Mouse (Mus musculus): ENCODE measurements around the gene Ahnak. TPM values are rescaled to one million over a fixed set of nuclear protein-coding genes. Genes with fewer than 3 reads are reported as not detected.

Ahnak gene
- polyA plus RNA-seq, 1 experiment from 2014 or later, result 103 TPM

DNA sequence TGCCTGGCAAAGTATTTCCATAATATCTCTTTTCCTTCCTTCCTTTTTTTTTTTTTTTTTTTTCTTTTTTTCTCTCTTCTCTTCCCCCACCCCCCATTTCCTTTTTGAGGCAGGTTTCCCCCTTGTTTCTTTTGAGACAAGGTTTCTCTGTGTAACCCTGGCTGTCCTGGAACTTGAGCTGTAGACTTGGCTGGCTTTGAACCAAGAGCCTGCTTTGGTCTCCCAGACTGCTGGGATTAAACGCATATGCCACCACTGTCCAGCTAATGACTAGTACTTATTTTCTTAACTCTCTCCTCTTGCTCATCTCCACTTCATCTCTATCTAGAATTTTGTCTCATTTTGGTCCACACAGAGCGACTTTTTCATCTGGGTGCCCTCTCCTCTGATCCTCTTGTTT is 46.0 kb upstream of the Ahnak start:
- 39% methylated on average over 2 of the region's 2 CpGs for WGBS

DNA sequence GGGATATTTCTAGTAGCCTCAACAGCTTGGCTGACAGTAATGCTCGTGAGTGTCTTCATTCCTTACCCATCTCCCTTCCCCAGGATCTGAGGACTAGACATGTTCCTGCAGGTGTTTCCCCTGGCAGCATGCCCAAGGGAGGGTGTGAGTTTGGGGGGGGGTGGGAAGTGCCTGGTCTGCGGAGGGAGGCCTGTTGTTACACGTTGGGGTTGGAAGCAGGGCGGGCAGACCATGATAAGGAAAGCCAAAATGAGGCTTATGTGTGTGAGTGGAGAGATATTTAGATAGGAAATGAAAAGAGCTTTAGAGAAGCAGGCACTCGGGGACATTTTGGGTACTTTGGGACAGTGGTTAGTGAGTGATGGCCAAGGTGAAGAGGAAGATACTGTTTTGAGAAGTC is 45.0 kb upstream of the Ahnak start:
- WGBS, result 28% methylated on average over 5 of the region's 5 CpGs
- H3K4me2 ChIP-seq (replicated peaks; ENCODE audit: low read depth), result peak overlapping the region; percentile 48
- peak overlapping the region; percentile 66; the same call in 1 of the 2 replicates for H3K27ac ChIP-seq (replicated peaks)
- no peaks in the 10 kb centered on the region for H3K9me3 ChIP-seq (ENCODE audit: control insufficient read depth, low read length)
- peaks cover 28% of the 10 kb centered on the region for H3K36me3 ChIP-seq (ENCODE audit: control insufficient read depth, insufficient read depth, low read length)
- 0 out of 2 replicates have a peak, but pooled peaks cover 2% of the 10 kb centered on the region for H3K4me1 ChIP-seq (replicated peaks; ENCODE audit: control insufficient read depth, insufficient read depth)
- no peak overlapping the region for H3K4me3 ChIP-seq (ENCODE audit: low read depth, low read length)
- no peak overlapping the region for H3K9ac ChIP-seq (ENCODE audit: low read length)
- no peak for TF ChIP-seq EP300 (optimal IDR thresholded peaks at IDR 0.05)
- TF ChIP-seq CTCF (IDR thresholded peaks at IDR 0.05; ENCODE audit: low read depth), result no peak
- no peaks in the 10 kb centered on the region for H3K27me3 ChIP-seq (ENCODE audit: control insufficient read depth, insufficient read depth, low read length)
- peak; percentile 54 for DNase-seq (ENCODE audit: low spot score)
- ATAC-seq (ENCODE audit: low FRiP score, low TSS enrichment), result no peak

More for the DNA sequence above, 46.0 kb upstream of the Ahnak start:
- H3K4me1 ChIP-seq (replicated peaks; ENCODE audit: control insufficient read depth, insufficient read depth), result 0 out of 2 replicates have a peak, but pooled peaks cover 2% of the 10 kb centered on the region
- peak overlapping the region; percentile 98 for H3K9ac ChIP-seq (ENCODE audit: low read length)
- H3K27ac ChIP-seq (replicated peaks), result peak overlapping the region; percentile 99; the same call in 1 of the 2 replicates
- DNase-seq (ENCODE audit: low spot score) (no peak), ATAC-seq (ENCODE audit: low FRiP score, low TSS enrichment) (no peak)
- peaks cover 26% of the 10 kb centered on the region for H3K36me3 ChIP-seq (ENCODE audit: control insufficient read depth, insufficient read depth, low read length)
- H3K9me3 ChIP-seq (ENCODE audit: control insufficient read depth, low read length), result no peaks in the 10 kb centered on the region
- H3K4me3 ChIP-seq (ENCODE audit: low read depth, low read length), result peak overlapping the region; percentile 91
- H3K27me3 ChIP-seq (ENCODE audit: control insufficient read depth, insufficient read depth, low read length), result no peaks in the 10 kb centered on the region
- TF ChIP-seq CTCF (IDR thresholded peaks at IDR 0.05; ENCODE audit: low read depth), result no peak
- TF ChIP-seq EP300 (optimal IDR thresholded peaks at IDR 0.05), result no peak
- H3K4me2 ChIP-seq (replicated peaks; ENCODE audit: low read depth), result peak overlapping the region; percentile 71

DNA sequence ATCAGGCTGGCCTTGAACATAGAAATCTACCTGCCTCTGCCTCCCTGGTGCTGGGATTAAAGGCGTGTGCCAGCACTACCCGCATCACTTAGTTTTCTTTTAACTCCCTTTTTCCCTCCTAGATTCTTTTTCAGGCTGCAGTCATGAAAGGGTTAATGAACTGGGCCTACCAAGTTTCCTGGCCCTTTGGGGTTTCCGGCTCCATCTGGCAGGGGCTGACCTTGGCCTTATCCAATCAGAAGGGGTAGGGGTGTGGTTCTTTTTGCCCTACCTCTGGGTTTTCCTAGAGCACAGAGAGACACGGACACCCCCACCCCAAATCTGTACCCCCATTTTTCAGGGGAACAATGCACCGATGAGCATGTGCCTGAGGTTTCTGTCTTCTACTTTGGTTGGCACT is 44.3 kb upstream of the Ahnak start:
- H3K9me3 ChIP-seq (ENCODE audit: control insufficient read depth, low read length), result no peaks in the 10 kb centered on the region
- peak; percentile 91 for DNase-seq (ENCODE audit: low spot score)
- H3K4me3 ChIP-seq (ENCODE audit: low read depth, low read length), result peak overlapping the region; percentile 23
- H3K27ac ChIP-seq (replicated peaks), result peak overlapping the region; percentile 53; the same call in 1 of the 2 replicates
- 12% methylated on average over 5 of the region's 5 CpGs for WGBS
- H3K4me1 ChIP-seq (replicated peaks; ENCODE audit: control insufficient read depth, insufficient read depth), result 0 out of 2 replicates have a peak, but pooled peaks cover 2% of the 10 kb centered on the region
- peaks cover 30% of the 10 kb centered on the region for H3K36me3 ChIP-seq (ENCODE audit: control insufficient read depth, insufficient read depth, low read length)
- no peak for ATAC-seq (ENCODE audit: low FRiP score, low TSS enrichment)
- peak overlapping the region; percentile 45; the same call in 1 of the 2 replicates for H3K9ac ChIP-seq (ENCODE audit: low read length)
- H3K4me2 ChIP-seq (replicated peaks; ENCODE audit: low read depth), result peak overlapping the region; percentile 48
- TF ChIP-seq CTCF (IDR thresholded peaks at IDR 0.05; ENCODE audit: low read depth), result no peak
- TF ChIP-seq EP300 (optimal IDR thresholded peaks at IDR 0.05), result peak; percentile 25
- no peaks in the 10 kb centered on the region for H3K27me3 ChIP-seq (ENCODE audit: control insufficient read depth, insufficient read depth, low read length)

GRCm38 (mm10) chr19:8945251-8945650 is 43.8 kb upstream of the Ahnak start:
- TF ChIP-seq EP300 (optimal IDR thresholded peaks at IDR 0.05) (no peak), CTCF (IDR thresholded peaks at IDR 0.05; ENCODE audit: low read depth) (0 out of 2 replicates have a peak, but pooled peaks have one; percentile 7)
- Histone ChIP-seq H3K4me3 (ENCODE audit: low read depth, low read length) (peak overlapping the region; percentile 23), H3K9me3 (ENCODE audit: control insufficient read depth, low read length) (no peaks in the 10 kb centered on the region), H3K36me3 (ENCODE audit: control insufficient read depth, insufficient read depth, low read length) (peaks cover 30% of the 10 kb centered on the region), H3K9ac (ENCODE audit: low read length) (peak overlapping the region; percentile 45; the same call in 1 of the 2 replicates), H3K4me2 (replicated peaks; ENCODE audit: low read depth) (peak overlapping the region; percentile 48), H3K27ac (replicated peaks) (peak overlapping the region; percentile 53; the same call in 1 of the 2 replicates), H3K4me1 (replicated peaks; ENCODE audit: control insufficient read depth, insufficient read depth) (0 out of 2 replicates have a peak, but pooled peaks cover 2% of the 10 kb centered on the region), H3K27me3 (ENCODE audit: control insufficient read depth, insufficient read depth, low read length) (no peaks in the 10 kb centered on the region)
- DNase-seq (ENCODE audit: low spot score) (no peak), ATAC-seq (ENCODE audit: low FRiP score, low TSS enrichment) (no peak)
- 53% methylated on average over 6 of the region's 6 CpGs for WGBS

DNA sequence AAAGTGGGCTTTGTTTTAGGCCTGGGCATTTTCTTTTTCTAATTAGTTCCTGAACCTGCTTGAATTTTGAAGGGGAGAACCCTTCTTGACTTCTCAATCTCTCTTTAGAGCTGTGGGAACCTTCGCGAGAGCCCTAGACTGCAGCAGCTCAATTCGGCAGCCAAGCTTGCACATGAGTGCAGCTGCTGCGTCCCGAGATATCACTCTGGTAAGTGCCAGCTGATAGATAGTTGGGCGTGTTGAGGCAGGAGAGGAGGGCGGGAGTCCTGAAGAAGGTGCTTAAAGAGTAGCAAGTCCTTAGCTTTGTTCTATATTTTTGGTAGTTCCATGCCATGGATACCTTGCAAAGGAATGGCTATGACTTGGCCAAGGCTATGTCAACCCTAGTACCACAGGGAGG is 42.2 kb upstream of the Ahnak start:
- Histone ChIP-seq H3K4me3 (ENCODE audit: low read depth, low read length) (no peak overlapping the region), H3K9me3 (ENCODE audit: control insufficient read depth, low read length) (no peaks in the 10 kb centered on the region), H3K36me3 (ENCODE audit: control insufficient read depth, insufficient read depth, low read length) (peaks cover 37% of the 10 kb centered on the region), H3K27me3 (ENCODE audit: control insufficient read depth, insufficient read depth, low read length) (no peaks in the 10 kb centered on the region), H3K9ac (ENCODE audit: low read length) (no peak overlapping the region), H3K4me1 (replicated peaks; ENCODE audit: control insufficient read depth, insufficient read depth) (0 out of 2 replicates have a peak, but pooled peaks cover 2% of the 10 kb centered on the region), H3K27ac (replicated peaks) (no peak overlapping the region), H3K4me2 (replicated peaks; ENCODE audit: low read depth) (no peak overlapping the region)
- DNase-seq (ENCODE audit: low spot score) (no peak), ATAC-seq (ENCODE audit: low FRiP score, low TSS enrichment) (no peak)
- TF ChIP-seq EP300 (optimal IDR thresholded peaks at IDR 0.05) (no peak), CTCF (IDR thresholded peaks at IDR 0.05; ENCODE audit: low read depth) (no peak)
- WGBS, result 80% methylated on average over 7 of the region's 7 CpGs

DNA sequence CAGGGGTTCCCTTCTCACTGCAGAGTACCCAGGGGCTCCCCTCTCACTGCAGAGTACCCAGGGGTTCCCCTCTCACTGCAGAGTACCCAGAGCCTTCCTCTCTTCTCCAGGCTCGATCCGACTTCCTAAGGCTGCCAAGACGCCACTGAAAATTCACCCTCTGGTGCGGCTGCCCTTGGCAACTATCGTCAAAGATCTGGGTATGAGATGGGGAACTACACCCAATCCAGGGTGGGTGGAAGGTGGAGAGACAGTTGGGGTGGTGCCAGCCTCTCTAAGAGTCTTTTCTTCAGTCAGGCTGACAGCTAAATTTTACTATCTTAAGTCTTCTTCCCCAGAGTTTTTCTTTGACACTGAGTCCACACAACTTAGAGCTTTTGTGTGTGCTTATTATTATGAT is 38.9 kb upstream of the Ahnak start:
- Histone ChIP-seq H3K36me3 (ENCODE audit: control insufficient read depth, insufficient read depth, low read length) (peaks cover 37% of the 10 kb centered on the region), H3K9ac (ENCODE audit: low read length) (no peak overlapping the region), H3K4me1 (replicated peaks; ENCODE audit: control insufficient read depth, insufficient read depth) (no peaks in the 10 kb centered on the region; the same call in 1 of the 2 replicates), H3K27me3 (ENCODE audit: control insufficient read depth, insufficient read depth, low read length) (no peaks in the 10 kb centered on the region), H3K4me2 (replicated peaks; ENCODE audit: low read depth) (no peak overlapping the region), H3K9me3 (ENCODE audit: control insufficient read depth, low read length) (no peaks in the 10 kb centered on the region), H3K27ac (replicated peaks) (no peak overlapping the region), H3K4me3 (ENCODE audit: low read depth, low read length) (no peak overlapping the region)
- WGBS, result 85% methylated on average over 5 of the region's 5 CpGs
- no peak for TF ChIP-seq CTCF (IDR thresholded peaks at IDR 0.05; ENCODE audit: low read depth)
- no peak for TF ChIP-seq EP300 (optimal IDR thresholded peaks at IDR 0.05)
- no peak for ATAC-seq (ENCODE audit: low FRiP score, low TSS enrichment)
- DNase-seq (ENCODE audit: low spot score), result no peak
